Mouse (Mus musculus): Measurements from ENCODE around the gene Agxt2.

The Agxt2 gene

DNA sequence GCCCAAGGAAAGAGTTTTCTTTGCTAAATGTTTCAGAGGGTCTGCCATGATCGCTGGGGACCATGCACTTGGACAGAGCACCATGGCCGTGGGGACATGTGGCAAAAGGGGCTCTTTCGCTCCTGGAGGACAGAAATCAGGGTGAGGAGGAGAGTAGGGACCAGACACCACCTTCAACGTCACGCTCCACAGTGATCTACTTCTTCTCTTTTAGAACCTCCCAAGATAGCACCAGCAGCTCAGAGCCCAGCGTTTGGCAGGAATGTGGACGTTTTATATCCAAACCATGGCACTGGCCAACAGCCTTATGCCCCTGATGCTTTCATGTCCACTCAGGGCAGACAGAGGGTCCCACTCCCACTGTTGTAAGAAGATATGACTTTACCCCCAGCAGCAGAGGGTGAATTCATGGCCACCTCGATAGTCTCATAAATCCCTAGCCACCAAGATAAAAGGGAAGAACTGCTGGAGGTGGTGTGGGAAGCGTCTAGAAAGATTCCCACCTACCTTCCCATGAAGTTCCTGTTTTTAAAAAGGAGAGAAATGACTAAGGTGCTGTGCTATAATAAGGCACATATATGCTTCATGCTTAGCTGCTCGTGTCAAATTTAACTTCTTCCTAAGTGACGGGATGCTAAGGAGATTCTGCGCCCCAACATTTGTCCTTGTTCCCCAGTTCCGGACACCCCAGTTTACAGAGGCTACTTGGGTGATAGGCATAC, 68.4 kb downstream of the Agxt2 start:
- DNase-seq (ENCODE audit: low spot score) = no peak

DNA sequence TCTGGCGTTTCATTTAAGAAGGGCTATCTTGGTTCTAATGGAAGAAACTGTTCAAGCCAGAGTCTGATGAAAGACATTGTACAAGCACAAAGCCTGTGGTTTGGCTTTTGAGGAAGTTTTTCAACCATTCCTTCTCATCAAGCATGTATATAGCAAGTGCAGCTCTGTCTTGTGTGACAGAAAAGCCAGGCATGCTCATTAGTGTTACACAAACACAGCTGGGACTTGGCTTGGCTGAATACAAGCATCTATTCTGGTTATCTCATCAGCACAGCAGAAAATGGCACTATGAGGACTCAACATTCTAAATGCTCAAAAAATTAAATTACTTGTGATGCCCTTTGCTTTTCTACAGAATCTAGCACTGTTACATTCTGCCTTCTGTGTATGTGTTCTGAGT, 78.6 kb downstream of the Agxt2 start:
- DNase-seq (ENCODE audit: low spot score) = no peak

DNA sequence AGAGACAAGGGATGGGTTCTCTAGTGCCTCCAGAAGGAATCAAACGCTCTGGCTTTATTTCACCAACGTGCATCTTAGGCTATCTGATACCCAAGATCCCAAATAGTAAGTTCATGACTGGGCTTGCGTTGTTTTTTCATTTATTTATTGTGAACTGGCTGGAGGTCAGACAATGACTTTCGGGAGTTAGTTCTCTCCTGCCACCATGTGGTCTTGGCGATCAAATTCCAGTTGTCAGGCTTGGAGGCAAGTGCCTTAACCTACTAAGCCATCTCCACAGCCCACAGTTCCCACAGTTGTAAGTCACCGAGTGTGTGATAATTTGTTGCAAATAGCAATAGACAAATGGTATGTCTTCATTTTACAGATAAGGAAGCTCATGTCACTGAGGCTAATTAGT, 81.6 kb downstream of the Agxt2 start:
- DNase-seq (ENCODE audit: low spot score) = no peak

DNA sequence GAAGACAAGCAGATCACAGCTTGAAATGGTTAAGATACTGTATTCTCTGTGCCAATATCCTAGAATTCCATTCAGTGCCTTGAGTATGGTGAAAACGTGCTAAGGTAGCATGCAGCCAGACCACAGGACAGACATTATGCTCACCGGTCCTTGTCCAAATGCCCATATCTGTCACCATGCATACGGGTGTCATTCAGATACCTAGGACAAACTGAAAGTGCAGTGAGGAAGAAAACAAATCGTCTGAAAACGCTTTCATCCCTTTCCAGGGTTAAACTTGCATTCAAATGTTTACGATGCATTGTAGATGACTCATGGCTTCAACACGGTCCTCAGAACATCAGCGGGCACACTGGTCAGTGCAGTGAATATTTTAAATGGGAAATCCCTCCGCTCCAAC, 83.2 kb downstream of the Agxt2 start:
- no peak for DNase-seq (ENCODE audit: low spot score)

DNA sequence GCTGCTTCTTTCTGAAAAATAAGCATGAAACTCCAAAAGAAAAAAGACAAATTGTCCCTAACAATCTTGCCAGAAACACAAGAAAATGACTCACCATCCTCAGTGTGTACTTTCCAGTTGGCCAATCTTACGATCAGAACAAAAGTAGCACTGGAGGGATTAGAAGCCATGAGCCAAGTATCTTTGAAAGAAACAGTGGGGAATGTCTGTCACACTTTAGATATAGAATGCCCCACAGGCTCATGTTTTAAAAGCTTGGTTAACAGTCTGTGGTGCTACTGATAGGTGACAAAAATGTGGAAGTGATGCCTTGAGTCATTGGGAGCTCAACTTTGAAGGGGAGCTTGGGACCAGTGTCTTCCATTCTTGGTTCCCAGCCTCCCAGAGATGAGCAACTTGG, 83.9 kb downstream of the Agxt2 start:
- DNase-seq (ENCODE audit: low spot score) = no peak

DNA sequence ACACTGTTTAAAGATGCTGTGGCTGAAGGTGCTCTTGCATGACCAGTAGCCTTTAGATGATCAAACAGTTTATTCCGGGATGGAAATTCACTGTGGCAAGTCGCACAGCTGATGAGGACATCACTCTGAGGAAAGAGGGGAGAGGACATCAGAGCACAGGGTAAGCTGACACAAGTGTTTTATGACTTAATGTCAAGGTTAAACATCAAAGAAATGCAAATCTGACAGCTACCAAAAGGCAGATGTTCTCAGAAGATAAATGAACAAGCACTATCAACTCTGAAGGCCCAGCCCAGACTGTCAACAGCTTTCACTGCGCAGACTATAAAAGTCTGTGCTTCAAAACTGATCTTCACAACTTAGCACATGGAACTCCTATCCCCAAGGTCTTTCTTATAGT, 88.8 kb downstream of the Agxt2 start:
- no peak for DNase-seq (ENCODE audit: low spot score)
